Mouse (Mus musculus) forebrain, embryonic 16.5 days (tissue): ENCODE measurements at regions not wholly inside any gene's neighbourhood (a gene's known extent, or its start where the extent isn't known, plus 50 kb on each side); places are given as distances from the start of the nearest gene placed in this dataset.

Experiments
- ATAC-seq: fragments of 200-750 bp; cut with Nextera tagmentation; 2 replicates; pipeline ENCODE4 v1.8.0; 2017; ENCODE audit warnings: mild to moderate bottlenecking, moderate library complexity
- H3K27ac ChIP-seq: fragments of 300-500 bp; sonication (generic); 2 replicates; pipeline ENCODE4 v1.5.1; 2014; ENCODE audit warnings: low read length, control low read depth
- H3K27me3 ChIP-seq: fragments of 300-500 bp; sonication (generic); replicated peaks from 2 replicates; pipeline ENCODE4 v1.6.1; 2014; ENCODE audit warnings: low read length; ENCODE audit not compliant: control insufficient read depth, insufficient read depth
- H3K36me3 ChIP-seq: fragments of 300-500 bp; sonication (generic); 2 replicates; pipeline ENCODE4 v1.6.1; 2014; ENCODE audit not compliant: control insufficient read depth, insufficient read depth
- H3K4me1 ChIP-seq: fragments of 300-500 bp; sonication (generic); replicated peaks from 2 replicates; pipeline ENCODE4 v1.6.1; 2014; ENCODE audit warnings: low read length; ENCODE audit not compliant: control insufficient read depth, insufficient read depth
- H3K4me2 ChIP-seq: fragments of 300-500 bp; sonication (generic); 2 replicates; pipeline ENCODE4 v1.6.1; 2014; ENCODE audit warnings: mild to moderate bottlenecking, low read length, control low read depth
- H3K4me3 ChIP-seq: fragments of 300-500 bp; sonication (generic); replicated peaks from 2 replicates; pipeline ENCODE4 v1.5.1; 2014; ENCODE audit warnings: mild to moderate bottlenecking, low read length, control low read depth
- H3K9ac ChIP-seq: fragments of 300-500 bp; sonication (generic); replicated peaks from 2 replicates; pipeline ENCODE4 v1.6.1; 2014; ENCODE audit warnings: low read depth, low read length, control low read depth
- H3K9me3 ChIP-seq: fragments of 300-500 bp; sonication (generic); 2 replicates; pipeline ENCODE4 v1.6.1; 2016; ENCODE audit warnings: low read length; ENCODE audit not compliant: control insufficient read depth
- WGBS: fragments of 180-500 bp; shearing (Covaris S2); extraction: QIAGEN DNeasy Blood & Tissue Kit; methylation state at CpG from one replicate; pipeline ENCODE4 v1.1.7; 2014; 5-methylcytosine and 5-hydroxymethylcytosine counted together

DNA sequence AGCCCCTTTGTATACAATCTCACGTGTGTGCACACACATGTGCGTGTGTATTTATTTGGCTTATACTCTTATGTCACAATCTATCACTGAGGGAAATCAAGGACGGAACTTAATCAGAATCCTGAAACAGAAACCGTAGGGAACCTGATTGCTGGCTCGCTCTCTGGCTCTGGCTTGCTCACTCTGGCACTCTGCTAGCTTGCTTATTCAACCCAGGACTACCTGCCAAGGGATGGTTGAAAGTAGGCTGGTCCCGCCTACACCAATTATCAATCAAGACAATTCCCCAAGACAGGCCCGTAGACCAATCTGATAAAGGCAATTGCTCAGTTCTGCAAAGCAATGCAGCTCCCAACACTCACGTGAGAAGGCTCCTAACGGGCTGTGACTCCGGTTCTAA, 224.0 kb downstream of the Sipa1l2 start:
- WGBS, result 81% methylated on average over 10 of the region's 10 CpGs
- no peak for ATAC-seq
- H3K9me3 ChIP-seq, result no peaks in the 10 kb centered on the region

DNA sequence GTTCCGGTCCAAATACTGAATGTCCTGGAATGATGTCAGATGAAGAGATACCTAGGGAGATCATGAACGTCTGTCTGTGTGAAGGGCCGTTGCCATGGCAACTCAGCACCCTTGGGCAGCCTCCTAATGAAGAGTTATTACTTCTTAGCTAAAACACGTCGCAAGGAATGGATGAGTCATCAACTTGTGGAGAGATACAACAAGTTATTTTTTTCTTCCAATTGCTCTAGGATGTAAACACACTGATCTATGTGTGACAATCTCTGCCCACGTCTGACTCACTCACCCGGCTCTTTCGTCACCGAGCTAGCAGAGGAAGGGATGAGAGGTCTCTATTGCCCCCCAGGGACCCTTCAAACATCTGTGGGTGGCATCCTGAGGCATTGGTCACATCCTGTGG, 225.7 kb downstream of the Sipa1l2 start:
- Histone ChIP-seq H3K4me2 (no peak overlapping the region), H3K9me3 (no peaks in the 10 kb centered on the region), H3K27me3 (no peaks in the 10 kb centered on the region), H3K27ac (no peak overlapping the region), H3K4me3 (no peak overlapping the region), H3K36me3 (no peaks in the 10 kb centered on the region), H3K9ac (no peak overlapping the region), H3K4me1 (no peaks in the 10 kb centered on the region)
- no peak for ATAC-seq
- WGBS, result 61% methylated on average over 9 of the region's 9 CpGs

More for the DNA sequence above, 224.0 kb downstream of the Sipa1l2 start:
- no peak overlapping the region for H3K9ac ChIP-seq
- H3K27ac ChIP-seq, result no peak overlapping the region
- no peak overlapping the region for H3K4me3 ChIP-seq
- no peaks in the 10 kb centered on the region for H3K27me3 ChIP-seq
- peaks cover 7% of the 10 kb centered on the region for H3K4me1 ChIP-seq
- no peaks in the 10 kb centered on the region for H3K36me3 ChIP-seq
- H3K4me2 ChIP-seq, result no peak overlapping the region

DNA sequence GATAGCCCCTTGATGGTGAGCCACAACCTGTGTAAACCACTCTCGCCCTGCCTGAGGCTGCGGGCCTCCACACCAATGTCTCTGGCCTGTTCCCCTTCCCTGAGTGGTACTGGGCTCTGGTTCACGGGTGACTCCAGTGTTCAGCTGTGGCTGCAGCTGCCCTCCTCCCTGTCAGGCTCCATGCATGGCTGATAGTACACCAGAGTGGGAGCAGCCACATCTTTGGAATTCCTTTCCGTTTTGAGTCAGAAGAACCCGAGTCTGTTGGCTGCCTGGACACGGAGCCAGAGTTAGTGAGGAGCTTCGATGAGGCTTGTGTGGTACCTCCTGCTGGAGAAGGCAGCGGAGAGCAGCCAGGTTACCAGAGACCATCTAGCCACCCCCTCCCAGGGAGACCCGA, 227.1 kb downstream of the Sipa1l2 start:
- no peak overlapping the region for H3K27ac ChIP-seq
- ATAC-seq, result no peak
- no peaks in the 10 kb centered on the region; the same call in 1 of the 2 replicates for H3K27me3 ChIP-seq
- no peaks in the 10 kb centered on the region for H3K36me3 ChIP-seq
- H3K4me1 ChIP-seq, result no peaks in the 10 kb centered on the region
- H3K9ac ChIP-seq, result no peak overlapping the region
- H3K4me2 ChIP-seq, result no peak overlapping the region
- no peaks in the 10 kb centered on the region for H3K9me3 ChIP-seq
- WGBS, result 82% methylated on average over 9 of the region's 9 CpGs
- H3K4me3 ChIP-seq, result no peak overlapping the region

DNA sequence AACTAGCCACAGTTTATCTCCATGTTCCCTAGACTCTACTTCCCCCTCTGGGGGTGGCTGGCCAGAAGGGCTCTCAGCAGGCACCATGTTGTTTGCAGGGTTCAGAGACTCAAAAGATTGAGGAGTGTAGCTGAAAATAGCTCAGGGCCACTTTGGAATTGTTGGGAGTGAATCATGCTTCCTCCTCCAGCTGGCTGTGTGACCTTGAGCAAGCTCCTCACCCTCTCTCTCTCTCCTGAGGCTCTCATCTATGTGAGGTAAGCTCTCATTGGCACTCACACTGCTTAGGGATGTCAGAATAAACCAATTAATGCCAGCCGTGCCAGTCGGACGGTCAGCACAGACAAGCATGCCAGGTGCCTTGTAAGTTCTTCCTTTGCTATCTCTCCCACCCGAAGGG, 228.0 kb downstream of the Sipa1l2 start:
- no peaks in the 10 kb centered on the region; the same call in 1 of the 2 replicates for H3K27me3 ChIP-seq
- no peaks in the 10 kb centered on the region for H3K36me3 ChIP-seq
- no peak overlapping the region for H3K4me3 ChIP-seq
- no peak overlapping the region for H3K27ac ChIP-seq
- no peaks in the 10 kb centered on the region for H3K4me1 ChIP-seq
- 88% methylated on average over 4 of the region's 4 CpGs for WGBS
- ATAC-seq, result no peak
- no peak overlapping the region for H3K9ac ChIP-seq
- no peaks in the 10 kb centered on the region for H3K9me3 ChIP-seq
- no peak overlapping the region for H3K4me2 ChIP-seq

DNA sequence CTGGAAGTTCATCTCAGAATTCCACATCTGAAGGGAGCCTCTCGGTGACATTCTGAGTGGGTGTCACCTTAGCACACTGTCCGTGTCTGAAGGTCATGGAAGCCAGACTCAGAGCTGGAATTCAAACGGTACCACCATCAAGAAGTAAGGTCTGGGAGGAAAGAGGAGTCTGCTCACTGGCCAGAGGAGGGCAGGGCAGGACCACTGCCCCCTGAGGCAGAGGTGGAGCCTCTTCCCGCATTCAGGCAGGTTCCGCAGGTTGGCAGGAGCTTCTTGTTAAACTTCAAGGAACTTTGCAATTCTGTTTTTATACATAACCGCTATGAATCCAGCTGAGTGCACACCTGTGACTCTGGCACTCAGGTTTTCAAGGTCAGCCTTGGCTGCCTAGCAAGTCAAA, 231.4 kb downstream of the Sipa1l2 start:
- Histone ChIP-seq H3K36me3 (no peaks in the 10 kb centered on the region), H3K4me1 (peaks cover 15% of the 10 kb centered on the region), H3K27me3 (no peaks in the 10 kb centered on the region; the same call in 1 of the 2 replicates), H3K4me3 (no peak overlapping the region), H3K9ac (no peak overlapping the region), H3K27ac (no peak overlapping the region), H3K4me2 (no peak overlapping the region), H3K9me3 (no peaks in the 10 kb centered on the region)
- ATAC-seq, result no peak
- 53% methylated on average over 6 of the region's 6 CpGs for WGBS

DNA sequence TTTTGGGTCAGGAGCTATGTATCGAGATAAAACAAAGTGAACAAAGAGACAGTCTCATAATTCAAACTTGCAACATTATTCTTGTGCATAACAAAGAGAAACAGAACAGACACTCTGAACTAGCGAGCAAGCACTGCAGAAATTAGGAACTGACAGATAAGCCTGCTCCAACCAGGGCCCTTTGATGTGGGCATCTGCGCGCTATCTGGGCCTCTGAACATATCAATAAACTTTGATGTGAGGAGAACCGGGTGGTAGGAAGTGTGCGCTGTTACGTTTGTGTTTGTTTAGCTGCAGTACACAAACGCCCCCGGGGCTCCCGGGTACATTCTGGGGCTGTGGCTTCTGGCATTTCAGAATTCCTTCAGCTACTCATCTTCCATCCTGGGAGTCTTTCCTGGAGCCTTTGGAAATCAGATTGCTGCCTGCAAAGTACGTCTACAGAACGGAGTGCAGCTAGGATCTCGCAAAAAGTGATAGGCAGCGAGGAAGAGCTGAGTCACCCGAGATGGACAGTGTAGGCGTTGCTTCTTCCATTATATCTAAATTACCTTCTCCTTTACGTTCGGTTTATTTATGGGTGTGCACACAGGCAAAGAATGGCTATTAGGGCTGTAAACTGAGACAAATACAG, 232.0 kb downstream of the Sipa1l2 start:
- H3K4me2 ChIP-seq, result no peak overlapping the region
- H3K4me3 ChIP-seq, result no peak overlapping the region
- H3K27me3 ChIP-seq, result no peaks in the 10 kb centered on the region; the same call in 1 of the 2 replicates
- WGBS, result 81% methylated on average over 18 of the region's 18 CpGs
- ATAC-seq, result no peak
- no peak overlapping the region for H3K27ac ChIP-seq
- H3K9me3 ChIP-seq, result no peaks in the 10 kb centered on the region
- H3K4me1 ChIP-seq, result peaks cover 15% of the 10 kb centered on the region
- no peak overlapping the region for H3K9ac ChIP-seq
- no peaks in the 10 kb centered on the region for H3K36me3 ChIP-seq

DNA sequence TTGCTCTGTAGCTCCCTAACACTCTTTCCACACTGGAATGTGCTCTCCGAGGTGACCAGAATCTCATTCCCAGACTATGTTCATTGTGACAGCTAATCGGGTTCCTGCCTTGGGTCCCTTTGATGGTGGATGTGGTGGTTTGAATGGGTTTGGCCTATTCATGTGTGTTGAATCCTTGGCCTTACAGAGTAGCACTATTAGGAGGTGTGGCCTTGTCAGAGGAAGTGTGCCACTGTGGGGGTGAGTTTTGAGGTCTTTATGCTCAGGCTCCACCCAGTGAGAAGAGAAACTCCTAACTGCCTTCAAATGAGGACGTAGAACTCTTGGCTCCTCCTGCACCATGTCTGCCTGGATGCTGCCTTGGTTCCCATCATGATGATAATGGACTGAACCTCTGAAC, 232.8 kb downstream of the Sipa1l2 start:
- Histone ChIP-seq H3K27ac (no peak overlapping the region), H3K9ac (no peak overlapping the region), H3K4me1 (peaks cover 15% of the 10 kb centered on the region), H3K4me3 (no peak overlapping the region), H3K36me3 (no peaks in the 10 kb centered on the region), H3K4me2 (no peak overlapping the region), H3K27me3 (no peaks in the 10 kb centered on the region; the same call in 1 of the 2 replicates), H3K9me3 (no peaks in the 10 kb centered on the region)
- ATAC-seq, result no peak
- 26% methylated on average over 3 of the region's 3 CpGs for WGBS

DNA sequence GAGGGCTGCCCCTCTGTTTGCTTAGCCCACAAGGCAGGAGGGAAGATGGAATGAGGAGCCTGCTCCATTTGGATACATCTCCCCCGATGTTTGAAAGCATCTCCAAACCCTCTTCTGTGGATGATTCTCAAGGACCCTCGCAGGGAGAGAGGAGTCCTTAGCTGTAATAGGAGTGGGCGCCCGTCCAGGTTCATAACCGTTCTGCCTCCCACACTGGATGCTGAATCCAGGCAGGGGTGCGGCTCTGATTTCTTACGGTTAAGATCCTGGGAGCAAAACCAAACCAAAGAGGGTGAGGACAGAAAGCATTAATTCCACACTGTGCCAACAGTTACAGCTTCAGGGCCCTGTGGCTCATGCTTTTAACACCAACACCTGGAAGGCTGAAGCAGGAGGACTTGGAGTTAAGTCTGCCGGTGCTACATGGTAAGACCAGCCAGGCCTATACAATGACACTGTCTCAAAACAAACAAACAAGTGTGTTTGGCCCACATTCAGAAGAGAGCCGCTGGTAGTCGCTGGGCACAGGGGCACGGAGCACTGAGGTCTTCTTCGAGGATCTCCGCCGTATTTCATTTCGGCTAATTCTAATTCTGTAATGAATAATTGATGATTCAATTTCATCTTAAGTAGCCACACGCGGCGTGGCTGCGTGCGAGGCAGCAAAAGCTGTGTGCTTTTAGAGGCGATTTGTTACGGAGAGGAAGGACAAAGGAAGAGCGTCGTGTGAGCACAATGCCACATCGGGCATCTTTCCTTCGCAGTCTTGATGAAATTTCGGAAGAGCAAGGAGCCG, 233.8 kb downstream of the Sipa1l2 start:
- Histone ChIP-seq H3K36me3 (no peaks in the 10 kb centered on the region), H3K4me2 (peak overlapping the region; percentile 22), H3K9ac (peak overlapping the region; percentile 5; the same call in 1 of the 2 replicates), H3K4me3 (no peak overlapping the region), H3K4me1 (peaks cover 15% of the 10 kb centered on the region), H3K27ac (no peak overlapping the region), H3K27me3 (no peaks in the 10 kb centered on the region; the same call in 1 of the 2 replicates), H3K9me3 (no peaks in the 10 kb centered on the region)
- WGBS, result 20% methylated on average over 28 of the region's 28 CpGs
- ATAC-seq, result no peak; the same call in 1 of the 2 replicates

DNA sequence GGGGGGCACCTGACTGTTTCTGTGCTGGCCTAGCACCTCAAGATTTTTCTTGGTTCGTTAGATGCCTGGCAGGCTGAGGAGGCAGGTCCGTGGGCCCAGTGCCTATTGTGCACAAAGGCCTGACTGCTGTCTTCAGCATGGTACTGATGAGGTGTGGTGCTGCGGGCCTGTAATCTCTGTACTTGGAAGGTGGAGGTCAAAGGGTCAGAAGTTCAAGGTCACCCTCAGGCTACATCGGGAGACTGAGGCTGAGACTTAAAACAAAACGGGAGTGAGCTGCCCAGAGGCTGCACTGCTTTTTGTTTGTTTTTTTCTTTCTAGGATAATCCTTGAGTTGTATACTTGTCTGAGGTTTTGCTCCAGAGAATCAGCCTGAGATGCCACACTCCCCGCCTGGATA, 234.4 kb downstream of the Sipa1l2 start:
- no peak overlapping the region for H3K4me3 ChIP-seq
- no peak overlapping the region for H3K27ac ChIP-seq
- 38% methylated on average over 6 of the region's 6 CpGs for WGBS
- peaks cover 15% of the 10 kb centered on the region for H3K4me1 ChIP-seq
- no peaks in the 10 kb centered on the region for H3K36me3 ChIP-seq
- H3K4me2 ChIP-seq, result no peak overlapping the region
- H3K9ac ChIP-seq, result no peak overlapping the region
- ATAC-seq, result no peak
- H3K9me3 ChIP-seq, result no peaks in the 10 kb centered on the region
- H3K27me3 ChIP-seq, result no peaks in the 10 kb centered on the region; the same call in 1 of the 2 replicates
